Mouse (Mus musculus): ENCODE data around the gene Peli3. TPM values are rescaled to one million over a fixed set of nuclear protein-coding genes. Genes with fewer than 3 reads are reported as not detected.
"Not testable (repeated sequence)": the region's sequence is repeated elsewhere in the genome, so short reads cannot be mapped to it uniquely, and the experiment has no call there.

Gene Peli3
- 0.32 and 1.0 TPM in 2 replicates for polyA plus RNA-seq (2016; fragmentation: Nextera tagmentation; extraction: Ambion mirVana)

DNA sequence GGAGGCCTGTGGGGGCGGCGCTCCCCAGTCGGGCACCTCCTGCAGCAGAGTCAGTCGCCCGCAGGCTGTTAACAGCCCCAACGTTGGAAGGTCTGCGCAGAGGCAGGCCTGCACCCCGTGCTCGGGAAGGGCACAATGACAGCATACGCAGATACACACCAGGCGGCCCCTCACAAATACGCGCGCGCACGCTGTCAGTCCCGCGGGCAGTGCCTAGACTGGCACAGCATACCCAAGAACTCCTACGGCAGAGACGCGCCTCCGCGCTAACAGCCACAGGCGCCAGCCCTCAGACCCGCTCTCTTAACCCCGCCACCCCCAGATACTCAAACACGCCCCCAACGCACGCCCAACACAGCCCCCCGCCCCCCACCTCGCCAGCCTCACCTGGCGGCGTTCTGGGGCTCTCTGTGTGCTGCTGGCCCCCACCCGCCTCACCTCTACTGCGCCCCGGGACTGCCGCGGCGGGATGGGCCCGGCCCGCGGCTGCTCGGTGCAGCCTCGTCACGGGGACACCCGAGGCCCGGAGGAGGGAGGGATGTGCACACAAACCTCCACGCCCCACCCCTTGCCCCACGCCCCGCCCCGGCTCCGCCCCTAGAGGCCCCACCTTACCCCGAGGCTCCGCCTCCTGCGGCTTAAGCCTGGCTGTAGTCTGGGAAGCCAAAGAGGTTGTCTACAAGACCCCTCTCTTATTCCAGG is at the start of gene Peli3:
Gene Peli3 (minus strand): TSS at position 577 of the 702 bp plus-strand sequence.
- DNase-seq (ENCODE audit: low spot score) = peak; percentile 94
- no peaks in the 10 kb centered on the region for H3K9me3 ChIP-seq
- H3K27me3 ChIP-seq (ENCODE audit: insufficient read depth, poor library complexity, severe bottlenecking) = peaks cover 25% of the 10 kb centered on the region
- H3K36me3 ChIP-seq = no peaks in the 10 kb centered on the region
- H3K4me3 ChIP-seq = peak within 1 kb of the TSS; percentile 88
- H3K27ac ChIP-seq = peak within 1 kb of the TSS; percentile 80
- H3K4me1 ChIP-seq = peaks cover 20% of the 10 kb centered on the region
- under 1% methylated on average over 47 of the region's 55 CpGs for WGBS

DNA sequence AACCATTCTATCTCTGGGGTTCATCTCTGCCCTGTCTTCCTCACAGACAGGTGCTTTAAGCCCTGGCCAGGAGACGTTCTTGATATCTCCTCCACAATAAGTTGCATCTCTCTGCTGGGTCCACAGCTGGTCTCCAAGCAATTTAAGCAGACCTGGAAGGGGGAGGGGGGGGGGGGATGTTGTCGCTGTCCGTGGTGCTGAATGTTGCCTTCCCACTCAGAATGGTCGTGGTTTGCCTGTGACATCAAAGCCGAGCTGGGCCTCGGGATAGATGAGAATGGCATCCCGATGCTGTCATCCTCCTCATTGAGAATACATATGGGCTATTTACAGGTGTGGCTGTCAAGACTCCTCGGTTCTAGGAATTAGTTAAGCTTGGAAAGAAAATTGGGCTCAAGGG is 49.4 kb upstream of the Peli3 start:
- peaks cover 52% of the 10 kb centered on the region for H3K4me1 ChIP-seq
- 7% methylated on average over 8 of the region's 8 CpGs for WGBS
- peaks cover 41% of the 10 kb centered on the region for H3K27me3 ChIP-seq (ENCODE audit: insufficient read depth, poor library complexity, severe bottlenecking)
- no peak for DNase-seq (ENCODE audit: low spot score)
- peak overlapping the region; percentile 69 for H3K27ac ChIP-seq
- no peaks in the 10 kb centered on the region for H3K9me3 ChIP-seq
- H3K4me3 ChIP-seq = 0 out of 2 replicates have a peak overlapping the region, but pooled peaks have one; percentile 30
- no peaks in the 10 kb centered on the region for H3K36me3 ChIP-seq

DNA sequence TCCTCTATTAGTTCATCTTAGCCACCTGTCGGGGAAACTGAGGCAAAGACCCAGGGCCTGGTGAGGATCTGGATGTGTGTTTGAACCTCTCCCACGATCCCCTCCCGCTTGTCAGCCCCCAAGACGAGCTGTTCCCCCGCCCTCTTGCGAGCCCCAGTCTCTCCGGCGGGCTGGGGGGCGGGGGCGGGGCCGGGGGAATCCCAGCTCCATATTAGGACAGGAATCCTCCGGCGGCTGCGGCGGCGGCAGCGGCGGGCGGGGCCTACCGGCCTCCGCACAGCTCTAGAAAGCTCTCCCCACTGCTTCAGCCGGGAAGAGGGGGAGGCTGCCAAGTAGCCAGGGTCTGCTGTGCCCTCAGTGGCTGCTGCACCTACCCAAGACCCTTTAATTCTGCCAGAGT is 47.8 kb upstream of the Peli3 start:
- H3K27me3 ChIP-seq (ENCODE audit: insufficient read depth, poor library complexity, severe bottlenecking) = peaks cover 49% of the 10 kb centered on the region
- H3K27ac ChIP-seq = no peak overlapping the region
- DNase-seq (ENCODE audit: low spot score) = no peak
- peak overlapping the region; percentile 44 for H3K4me3 ChIP-seq
- peaks cover 48% of the 10 kb centered on the region for H3K4me1 ChIP-seq
- no peaks in the 10 kb centered on the region for H3K9me3 ChIP-seq
- peaks cover 9% of the 10 kb centered on the region; the same call in 1 of the 2 replicates for H3K36me3 ChIP-seq
- 2% methylated on average over 22 of the region's 22 CpGs for WGBS

DNA sequence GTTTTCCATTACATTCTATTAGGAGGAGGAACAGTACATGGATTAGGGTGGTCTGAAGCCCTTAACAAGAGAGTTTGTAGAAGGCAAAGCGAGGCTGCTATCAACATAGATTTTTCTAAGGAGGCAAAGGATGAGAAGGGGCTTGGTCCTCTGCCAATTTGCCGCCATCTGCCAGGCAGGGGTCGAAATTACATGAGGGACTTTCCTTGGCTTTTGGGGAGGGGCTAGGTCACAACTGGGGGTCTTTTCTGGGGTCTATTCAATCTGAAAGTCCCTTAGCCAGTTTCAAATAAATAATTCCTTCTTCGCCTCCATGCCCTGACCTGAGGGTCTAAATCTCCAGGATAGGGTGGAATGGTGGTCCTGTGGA is 47.3 kb upstream of the Peli3 start, which contains the start of gene Npas4:
Gene Npas4 (minus strand): TSS at position 61 of the 370 bp plus-strand sequence.
- Histone ChIP-seq H3K4me3 (peak within 1 kb of the TSS; percentile 44), H3K27me3 (ENCODE audit: insufficient read depth, poor library complexity, severe bottlenecking) (peaks cover 54% of the 10 kb centered on the region), H3K4me1 (peaks cover 48% of the 10 kb centered on the region), H3K9me3 (no peaks in the 10 kb centered on the region), H3K36me3 (peaks cover 9% of the 10 kb centered on the region; the same call in 1 of the 2 replicates), H3K27ac (no peak within 1 kb of the TSS)
- WGBS = 16% methylated on average over 4 of the region's 4 CpGs
- DNase-seq (ENCODE audit: low spot score) = no peak

DNA sequence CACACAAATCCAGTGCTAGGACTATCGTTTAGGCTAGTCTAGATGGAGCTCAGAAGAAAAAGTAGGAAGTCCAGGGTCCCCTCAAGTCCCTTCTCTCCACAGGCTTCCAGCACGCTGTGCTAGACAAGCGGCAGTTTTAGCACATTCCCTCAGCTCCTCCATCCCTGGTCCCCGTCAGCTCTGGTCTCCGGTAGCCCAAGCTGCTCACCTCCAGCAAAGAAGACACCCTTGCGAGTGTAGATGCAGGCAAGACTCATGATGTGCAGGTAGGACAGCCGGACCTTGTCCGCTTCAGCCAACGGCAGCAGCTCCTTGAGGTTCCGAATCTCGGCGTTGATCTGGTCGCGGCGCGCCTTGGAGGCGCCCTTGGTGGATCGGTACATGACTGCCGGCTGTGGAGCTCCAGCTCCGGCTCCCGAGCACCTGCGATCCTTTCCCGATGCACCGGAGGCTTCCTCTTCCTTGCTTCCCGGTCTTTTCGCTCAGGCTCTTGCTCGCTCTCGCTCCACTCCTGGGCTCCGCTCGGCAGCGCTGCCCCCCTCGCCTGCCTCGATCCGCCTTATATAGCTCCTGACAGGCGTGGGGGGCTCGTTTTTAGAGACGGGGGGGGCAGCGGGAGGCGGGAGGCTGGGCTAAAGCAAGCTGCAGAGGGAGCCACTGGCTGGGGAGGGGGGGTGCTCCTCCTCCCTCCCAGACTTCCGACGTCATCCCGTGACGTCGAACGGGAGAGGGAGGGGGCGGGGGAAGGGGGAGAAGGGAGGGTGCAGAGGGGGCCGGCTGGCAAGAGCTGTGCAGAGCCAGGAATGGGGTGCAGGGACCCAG is 46.7 kb upstream of the Peli3 start:
- Histone ChIP-seq H3K36me3 (peaks cover 9% of the 10 kb centered on the region; the same call in 1 of the 2 replicates), H3K4me1 (peaks cover 48% of the 10 kb centered on the region), H3K4me3 (peak overlapping the region; percentile 44; the same call in 1 of the 2 replicates), H3K27ac (no peak overlapping the region), H3K27me3 (ENCODE audit: insufficient read depth, poor library complexity, severe bottlenecking) (peaks cover 60% of the 10 kb centered on the region), H3K9me3 (no peaks in the 10 kb centered on the region)
- WGBS = 18% methylated on average over 41 of the region's 47 CpGs
- no peak for DNase-seq (ENCODE audit: low spot score)

DNA sequence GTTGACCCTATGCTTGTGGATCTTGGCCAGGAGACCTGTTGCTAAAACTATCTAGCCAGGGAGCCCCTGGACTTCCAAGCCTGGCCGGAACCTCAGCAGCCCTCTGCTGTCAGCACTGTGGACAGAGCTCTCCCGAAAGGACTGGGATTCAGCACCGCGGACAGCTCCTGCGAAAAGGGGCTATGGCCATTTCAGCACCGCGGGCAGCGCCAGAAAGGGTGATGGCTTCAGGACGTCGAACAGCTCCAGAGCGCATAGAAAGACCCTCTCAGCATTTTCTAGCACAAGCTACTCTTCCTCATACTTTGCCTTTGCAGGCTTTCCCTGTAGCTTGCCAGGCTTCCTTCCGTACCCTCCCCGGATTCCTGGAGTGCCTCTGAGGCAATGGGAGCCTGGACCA is 46.1 kb upstream of the Peli3 start:
- peaks cover 66% of the 10 kb centered on the region for H3K27me3 ChIP-seq (ENCODE audit: insufficient read depth, poor library complexity, severe bottlenecking)

DNA sequence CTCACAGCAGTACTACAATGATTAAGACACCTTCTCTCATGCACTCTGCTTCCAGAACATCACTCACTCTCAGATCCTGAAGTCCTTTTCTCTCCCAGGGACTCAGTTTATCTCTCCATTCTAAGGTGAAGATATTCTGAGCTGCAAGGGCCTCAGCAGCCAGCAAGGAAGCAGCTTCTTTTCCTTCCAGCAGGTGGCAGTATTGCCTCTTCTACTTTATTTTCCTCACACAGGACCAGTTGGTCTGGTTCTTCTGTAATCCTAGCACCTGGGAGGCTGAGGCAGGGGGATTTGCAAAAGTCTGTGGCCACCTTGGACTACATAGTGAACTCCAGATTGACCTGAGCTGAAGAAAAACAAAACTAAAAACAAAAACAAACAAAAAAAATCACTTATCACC is 38.8 kb upstream of the Peli3 start:
- Histone ChIP-seq H3K4me3 (no peak overlapping the region), H3K9me3 (no peaks in the 10 kb centered on the region), H3K36me3 (peaks cover 7% of the 10 kb centered on the region; the same call in 1 of the 2 replicates), H3K27me3 (ENCODE audit: insufficient read depth, poor library complexity, severe bottlenecking) (peaks cover 38% of the 10 kb centered on the region), H3K27ac (no peak overlapping the region), H3K4me1 (no peaks in the 10 kb centered on the region)
- DNase-seq (ENCODE audit: low spot score) = no peak

More for the DNA sequence above, 46.1 kb upstream of the Peli3 start:
- peaks cover 46% of the 10 kb centered on the region for H3K4me1 ChIP-seq
- peaks cover 11% of the 10 kb centered on the region; the same call in 1 of the 2 replicates for H3K36me3 ChIP-seq
- no peaks in the 10 kb centered on the region for H3K9me3 ChIP-seq
- no peak overlapping the region for H3K27ac ChIP-seq
- H3K4me3 ChIP-seq = no peak overlapping the region
- peak; percentile 93 for DNase-seq (ENCODE audit: low spot score)
- WGBS = 4% methylated on average over 13 of the region's 13 CpGs

DNA sequence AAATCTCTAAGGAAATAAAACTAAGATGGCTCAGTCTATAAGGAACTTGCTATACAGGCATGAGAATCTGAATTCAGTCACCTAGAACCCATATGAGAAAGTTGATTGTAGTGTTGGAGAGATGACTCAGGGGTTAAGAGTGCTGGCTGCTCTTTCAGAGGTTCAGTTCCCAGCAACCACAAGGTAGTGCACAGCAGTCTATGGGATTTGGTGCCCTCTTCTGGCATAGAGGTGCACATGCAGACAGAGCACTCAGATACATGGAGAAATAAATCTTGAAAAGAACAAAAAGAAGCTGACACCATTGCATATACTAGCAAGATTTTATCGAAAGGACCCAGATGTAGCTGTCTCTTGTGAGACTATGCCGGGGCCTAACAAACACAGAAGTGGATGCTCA is 25.3 kb upstream of the Peli3 start:
- peaks cover 2% of the 10 kb centered on the region; the same call in 1 of the 2 replicates for H3K4me1 ChIP-seq
- H3K36me3 ChIP-seq = peaks cover 37% of the 10 kb centered on the region
- H3K9me3 ChIP-seq = no peaks in the 10 kb centered on the region
- WGBS = 87% methylated on average over 2 of the region's 2 CpGs
- no peaks in the 10 kb centered on the region for H3K27me3 ChIP-seq (ENCODE audit: insufficient read depth, poor library complexity, severe bottlenecking)
- no peak overlapping the region for H3K27ac ChIP-seq
- DNase-seq (ENCODE audit: low spot score) = no peak
- H3K4me3 ChIP-seq = no peak overlapping the region

DNA sequence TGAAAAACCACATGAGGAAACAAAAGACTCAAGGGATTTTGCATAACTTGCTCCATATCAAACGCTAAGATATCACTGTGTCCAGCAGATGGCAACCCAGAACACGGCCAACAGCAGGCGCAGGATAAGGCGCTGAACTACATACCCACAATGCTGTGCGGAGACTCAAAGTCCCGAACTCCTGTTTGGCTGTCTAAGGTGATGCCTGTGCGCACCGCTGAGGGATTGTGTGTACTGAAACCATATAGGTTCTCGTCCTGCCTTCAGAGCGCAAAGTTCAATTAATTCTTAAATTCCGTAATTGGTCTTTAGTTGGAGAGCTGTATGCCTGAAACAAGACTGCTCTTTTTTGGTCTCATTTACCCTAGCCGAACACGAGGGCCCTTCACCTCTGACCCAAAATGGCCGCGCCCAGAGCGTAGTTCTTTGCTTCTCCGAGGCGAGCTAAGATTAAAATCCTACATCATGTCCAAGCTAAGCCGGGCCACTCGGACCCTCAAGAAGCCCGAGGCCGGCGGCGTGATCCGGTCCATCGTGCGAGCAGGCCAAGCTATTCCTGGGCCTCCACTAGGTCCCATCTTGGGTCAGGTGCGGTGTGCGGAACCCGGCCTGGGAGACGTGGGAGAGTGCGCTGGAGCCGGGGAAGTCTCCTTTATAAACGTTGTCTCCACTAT is 19.1 kb upstream of the Peli3 start, which contains the start of gene Mrpl11:
Gene Mrpl11 (plus strand): TSS at position 220 of the 674 bp plus-strand sequence.
- H3K4me1 ChIP-seq = peaks cover 8% of the 10 kb centered on the region
- no peaks in the 10 kb centered on the region for H3K27me3 ChIP-seq (ENCODE audit: insufficient read depth, poor library complexity, severe bottlenecking)
- WGBS = under 1% methylated on average over 34 of the region's 34 CpGs
- H3K27ac ChIP-seq = peak within 1 kb of the TSS; percentile 90
- H3K36me3 ChIP-seq = peaks cover 28% of the 10 kb centered on the region
- peak within 1 kb of the TSS; percentile 83 for H3K4me3 ChIP-seq
- peak; percentile 95 for DNase-seq (ENCODE audit: low spot score)
- H3K9me3 ChIP-seq = no peaks in the 10 kb centered on the region

DNA sequence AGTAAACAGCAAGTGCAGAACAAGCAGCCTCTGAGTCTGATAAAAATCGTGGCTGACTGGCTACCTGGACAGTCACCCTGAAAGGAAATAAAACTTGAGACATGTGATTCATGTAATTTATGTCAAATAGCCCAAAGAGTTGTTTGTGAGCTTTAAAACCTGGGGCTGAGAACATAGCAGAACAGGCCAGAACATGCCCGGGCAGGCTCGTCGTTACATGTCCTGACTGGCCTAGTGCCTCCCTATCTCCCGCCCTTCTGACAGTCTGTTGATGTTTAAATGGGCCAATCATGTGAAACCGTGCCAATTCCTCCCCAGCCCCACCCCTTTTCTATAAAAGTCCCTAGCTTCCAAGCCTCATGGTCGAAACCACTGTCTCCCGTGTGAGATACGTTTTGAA is 5.7 kb upstream of the Peli3 start:
- DNase-seq (ENCODE audit: low spot score); H3K4me1 ChIP-seq; H3K36me3 ChIP-seq; H3K27ac ChIP-seq; H3K9me3 ChIP-seq; H3K27me3 ChIP-seq (ENCODE audit: insufficient read depth, poor library complexity, severe bottlenecking); H3K4me3 ChIP-seq: not testable (repeated sequence)
- 83% methylated on average over 9 of the region's 9 CpGs for WGBS

DNA sequence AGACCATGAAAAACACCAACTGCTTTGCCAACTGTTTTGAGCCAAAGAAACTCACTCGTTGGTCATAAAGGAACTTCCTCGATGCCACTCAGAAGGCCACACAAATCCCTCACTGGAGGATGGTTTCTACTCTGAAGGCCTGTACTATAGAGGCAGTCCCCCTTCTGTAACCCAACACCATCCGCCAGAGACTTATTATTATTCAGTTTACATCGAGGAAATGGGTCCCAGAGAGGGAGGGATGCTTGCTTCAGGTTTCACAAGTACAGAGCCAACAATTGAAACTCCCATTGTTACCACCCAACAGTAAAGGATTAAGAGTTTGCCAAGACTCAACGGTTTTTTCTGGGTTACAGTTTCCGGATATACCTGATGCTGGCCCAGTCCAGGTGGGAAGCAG is 2.6 kb upstream of the Peli3 start:
- 50% methylated on average over 6 of the region's 6 CpGs for WGBS

DNA sequence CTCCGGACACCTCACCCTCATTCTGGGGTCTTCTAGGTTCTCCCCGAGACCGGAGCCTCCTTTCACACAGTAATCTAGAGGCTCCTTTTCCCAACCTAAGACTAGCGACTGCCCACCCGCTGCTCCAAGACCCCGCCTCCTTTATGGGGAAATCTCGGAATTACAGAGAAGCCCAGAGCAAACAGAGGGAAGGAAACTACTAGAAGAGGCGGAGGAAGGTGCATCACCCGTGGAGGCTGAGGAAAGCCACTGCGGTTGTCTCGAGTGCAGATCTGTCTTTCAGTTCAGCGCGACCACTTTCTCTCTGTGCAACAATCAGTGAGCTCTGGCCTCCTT is 294 bp upstream of the Peli3 start:
- peaks cover 21% of the 10 kb centered on the region for H3K27me3 ChIP-seq (ENCODE audit: insufficient read depth, poor library complexity, severe bottlenecking)
- DNase-seq (ENCODE audit: low spot score) = no peak
- peaks cover 22% of the 10 kb centered on the region for H3K4me1 ChIP-seq
- no peaks in the 10 kb centered on the region for H3K9me3 ChIP-seq
- H3K4me3 ChIP-seq = peak overlapping the region; percentile 88
- 7% methylated on average over 13 of the region's 13 CpGs for WGBS
- no peaks in the 10 kb centered on the region for H3K36me3 ChIP-seq
- H3K27ac ChIP-seq = peak overlapping the region; percentile 80

More for the DNA sequence above, 2.6 kb upstream of the Peli3 start:
- Histone ChIP-seq H3K4me1 (peaks cover 22% of the 10 kb centered on the region), H3K36me3 (no peaks in the 10 kb centered on the region), H3K27me3 (ENCODE audit: insufficient read depth, poor library complexity, severe bottlenecking) (peaks cover 18% of the 10 kb centered on the region), H3K4me3 (no peak overlapping the region), H3K27ac (no peak overlapping the region), H3K9me3 (no peaks in the 10 kb centered on the region)
- DNase-seq (ENCODE audit: low spot score) = no peak

All from heart, embryonic 10.5 days (tissue).